Mouse (Mus musculus): Measurements from ENCODE around the gene Atp8b3. TPM values are rescaled to one million over a fixed set of nuclear protein-coding genes. Genes with fewer than 3 reads are reported as not detected.

Gene Atp8b3
- total RNA-seq, 2 experiments from 2014 or later = not detected

GRCm38 (mm10) chr10:80535071-80535470 lies 3.9 kb downstream of the Atp8b3 start:
- intact Hi-C loops (cut with DNase I) = no loop called here

GRCm38 (mm10) chr10:80533704-80534103 lies 5.2 kb downstream of the Atp8b3 start:
- DNase-seq (ENCODE audit: low spot score) = no peak
- intact Hi-C loops (cut with DNase I) = no loop called here

More at GRCm38 (mm10) chr10:80535071-80535470, 3.9 kb downstream of the Atp8b3 start:
- DNase-seq (ENCODE audit: low spot score) = no peak

- no peak for DNase-seq (ENCODE audit: low spot score)
- intact Hi-C loops (cut with DNase I) = no loop called here
Observed at GRCm38 (mm10) chr10:80532783-80533182, 6.1 kb downstream of the Atp8b3 start.

GRCm38 (mm10) chr10:80526172-80526571 lies 12.8 kb downstream of the Atp8b3 start:
- intact Hi-C loops (cut with DNase I) = no loop called here
- DNase-seq (ENCODE audit: low spot score) = no peak

GRCm38 (mm10) chr10:80523299-80523698 lies 15.6 kb downstream of the Atp8b3 start:
- intact Hi-C loops (cut with DNase I) = no loop called here
- DNase-seq (ENCODE audit: low spot score) = no peak

- no peak for DNase-seq (ENCODE audit: low spot score)
Observed at GRCm38 (mm10) chr10:80519287-80519686, 19.6 kb downstream of the Atp8b3 start.

GRCm38 (mm10) chr10:80513739-80514138 lies 25.2 kb downstream of the Atp8b3 start:
- no peak for DNase-seq (ENCODE audit: low spot score)
- intact Hi-C loops (cut with DNase I) = no loop called here

More at GRCm38 (mm10) chr10:80519287-80519686, 19.6 kb downstream of the Atp8b3 start:
- intact Hi-C loops (cut with DNase I) = no loop called here

GRCm38 (mm10) chr10:80510273-80510660 lies 28.7 kb downstream of the Atp8b3 start:
- no peak for DNase-seq (ENCODE audit: low spot score)
- intact Hi-C loops (cut with DNase I) = no loop called here

GRCm38 (mm10) chr10:80509412-80510272 lies 29.3 kb downstream of the Atp8b3 start:
- DNase-seq (ENCODE audit: low spot score) = peak; percentile 31
- intact Hi-C loops (cut with DNase I) = loop anchor here (1.0 kb wide), 1 partner anchor 63 kb away; no protein-coding TSS in a partner anchor

GRCm38 (mm10) chr10:80506222-80506621 lies 32.7 kb downstream of the Atp8b3 start:
- intact Hi-C loops (cut with DNase I) = no loop called here
- no peak for DNase-seq (ENCODE audit: low spot score)

GRCm38 (mm10) chr10:80504724-80505123 lies 34.2 kb downstream of the Atp8b3 start:
- no peak for DNase-seq (ENCODE audit: low spot score)
- intact Hi-C loops (cut with DNase I) = no loop called here

GRCm38 (mm10) chr10:80503599-80504220 lies 35.2 kb downstream of the Atp8b3 start:
- intact Hi-C loops (cut with DNase I) = loop anchor here (2.0 kb wide), 1 partner anchor 17 kb away; no protein-coding TSS in a partner anchor

GRCm38 (mm10) chr10:80502819-80503314 lies 36.1 kb downstream of the Atp8b3 start:
- intact Hi-C loops (cut with DNase I) = loop anchor here (2.0 kb wide), 1 partner anchor 16 kb away; no protein-coding TSS in a partner anchor
- no peak for DNase-seq (ENCODE audit: low spot score)

More at GRCm38 (mm10) chr10:80503599-80504220, 35.2 kb downstream of the Atp8b3 start:
- no peak for DNase-seq (ENCODE audit: low spot score)

GRCm38 (mm10) chr10:80502291-80502690 lies 36.6 kb downstream of the Atp8b3 start:
- DNase-seq (ENCODE audit: low spot score) = no peak
- intact Hi-C loops (cut with DNase I) = loop anchor here (2.0 kb wide), 1 partner anchor 15 kb away; no protein-coding TSS in a partner anchor

GRCm38 (mm10) chr10:80496421-80496820 lies 42.5 kb downstream of the Atp8b3 start:
- no peak for DNase-seq (ENCODE audit: low spot score)
- intact Hi-C loops (cut with DNase I) = no loop called here

- DNase-seq (ENCODE audit: low spot score) = no peak
- intact Hi-C loops (cut with DNase I) = no loop called here
Observed at GRCm38 (mm10) chr10:80495901-80496300, 43.0 kb downstream of the Atp8b3 start.

GRCm38 (mm10) chr10:80494732-80495131 lies 44.2 kb downstream of the Atp8b3 start, which contains the start of gene Onecut3:
Onecut3 (plus strand) TSS chr10:80494835.
- intact Hi-C loops (cut with DNase I) = no loop called here
- no peak for DNase-seq (ENCODE audit: low spot score)

GRCm38 (mm10) chr10:80490051-80490450 lies 48.9 kb downstream of the Atp8b3 start:
- intact Hi-C loops (cut with DNase I) = no loop called here
- peak; percentile 72 for DNase-seq (ENCODE audit: low spot score)

- no peak for DNase-seq (ENCODE audit: low spot score)
- intact Hi-C loops (cut with DNase I) = loop anchor here (2.0 kb wide), 1 partner anchor 16 kb away; no protein-coding TSS in a partner anchor
Observed at GRCm38 (mm10) chr10:80486862-80487379, 52.0 kb downstream of the Atp8b3 start.

- DNase-seq (ENCODE audit: low spot score) = no peak
- intact Hi-C loops (cut with DNase I) = no loop called here
Observed at GRCm38 (mm10) chr10:80481002-80481401, 57.9 kb downstream of the Atp8b3 start.
